Mouse (Mus musculus): ENCODE measurements around the gene Ankrd42. TPM values are rescaled to one million over a fixed set of nuclear protein-coding genes. Genes with fewer than 3 reads are reported as not detected.

Ankrd42 gene
- polyA plus RNA-seq, 1 experiment from 2014 or later: 21.7 TPM

GRCm38 (mm10) chr7:92589986-92590385 lies 47.0 kb downstream of the Ankrd42 start:
- 92% methylated on average over 7 of the region's 7 CpGs for WGBS
- Histone ChIP-seq H3K27ac (ENCODE audit: low read length) (no peak overlapping the region), H3K4me1 (replicated peaks; ENCODE audit: control insufficient read depth, insufficient read depth, low read length) (no peaks in the 10 kb centered on the region), H3K36me3 (ENCODE audit: control insufficient read depth, insufficient read depth) (no peaks in the 10 kb centered on the region), H3K4me3 (replicated peaks; ENCODE audit: low read length) (no peak overlapping the region), H3K9ac (replicated peaks; ENCODE audit: low read depth, low read length) (no peak overlapping the region), H3K4me2 (ENCODE audit: low read length) (no peak overlapping the region), H3K9me3 (ENCODE audit: control insufficient read depth, low read length) (no peaks in the 10 kb centered on the region), H3K27me3 (replicated peaks; ENCODE audit: control insufficient read depth, insufficient read depth, low read length) (no peaks in the 10 kb centered on the region)
- no peak for ATAC-seq

- H3K9me3 ChIP-seq (ENCODE audit: control insufficient read depth, low read length): no peaks in the 10 kb centered on the region
These were observed 53.4 kb downstream of the Ankrd42 start for GRCm38 (mm10) chr7:92583567-92583966.

GRCm38 (mm10) chr7:92580491-92581207 lies 56.3 kb downstream of the Ankrd42 start:
- ATAC-seq: no peak

More at GRCm38 (mm10) chr7:92583567-92583966, 53.4 kb downstream of the Ankrd42 start:
- no peak overlapping the region for H3K27ac ChIP-seq (ENCODE audit: low read length)
- H3K4me1 ChIP-seq (replicated peaks; ENCODE audit: control insufficient read depth, insufficient read depth, low read length): no peaks in the 10 kb centered on the region
- H3K9ac ChIP-seq (replicated peaks; ENCODE audit: low read depth, low read length): no peak overlapping the region
- WGBS: 89% methylated on average over 7 of the region's 7 CpGs
- ATAC-seq: no peak
- no peak overlapping the region for H3K4me2 ChIP-seq (ENCODE audit: low read length)
- no peaks in the 10 kb centered on the region for H3K27me3 ChIP-seq (replicated peaks; ENCODE audit: control insufficient read depth, insufficient read depth, low read length)
- 0 out of 2 replicates have a peak, but pooled peaks cover 2% of the 10 kb centered on the region for H3K36me3 ChIP-seq (ENCODE audit: control insufficient read depth, insufficient read depth)
- H3K4me3 ChIP-seq (replicated peaks; ENCODE audit: low read length): no peak overlapping the region

GRCm38 (mm10) chr7:92566775-92567174 lies 70.2 kb downstream of the Ankrd42 start:
- H3K27ac ChIP-seq (ENCODE audit: low read length): 0 out of 2 replicates have a peak overlapping the region, but pooled peaks have one; percentile 14
- no peak overlapping the region for H3K4me2 ChIP-seq (ENCODE audit: low read length)
- H3K9ac ChIP-seq (replicated peaks; ENCODE audit: low read depth, low read length): no peak overlapping the region
- peaks cover 6% of the 10 kb centered on the region for H3K4me1 ChIP-seq (replicated peaks; ENCODE audit: control insufficient read depth, insufficient read depth, low read length)
- H3K36me3 ChIP-seq (ENCODE audit: control insufficient read depth, insufficient read depth): peaks cover 2% of the 10 kb centered on the region; the same call in 1 of the 2 replicates
- no peaks in the 10 kb centered on the region for H3K27me3 ChIP-seq (replicated peaks; ENCODE audit: control insufficient read depth, insufficient read depth, low read length)
- no peaks in the 10 kb centered on the region for H3K9me3 ChIP-seq (ENCODE audit: control insufficient read depth, low read length)
- 95% methylated on average over 1 of the region's 1 CpGs for WGBS
- ATAC-seq: no peak
- no peak overlapping the region for H3K4me3 ChIP-seq (replicated peaks; ENCODE audit: low read length)

More at GRCm38 (mm10) chr7:92580491-92581207, 56.3 kb downstream of the Ankrd42 start:
- H3K36me3 ChIP-seq (ENCODE audit: control insufficient read depth, insufficient read depth): 0 out of 2 replicates have a peak, but pooled peaks cover 2% of the 10 kb centered on the region
- no peak overlapping the region for H3K4me2 ChIP-seq (ENCODE audit: low read length)
- H3K27me3 ChIP-seq (replicated peaks; ENCODE audit: control insufficient read depth, insufficient read depth, low read length): no peaks in the 10 kb centered on the region
- no peaks in the 10 kb centered on the region for H3K9me3 ChIP-seq (ENCODE audit: control insufficient read depth, low read length)
- H3K4me3 ChIP-seq (replicated peaks; ENCODE audit: low read length): no peak overlapping the region
- no peaks in the 10 kb centered on the region for H3K4me1 ChIP-seq (replicated peaks; ENCODE audit: control insufficient read depth, insufficient read depth, low read length)
- H3K27ac ChIP-seq (ENCODE audit: low read length): no peak overlapping the region
- WGBS: 77% methylated on average over 5 of the region's 5 CpGs
- no peak overlapping the region for H3K9ac ChIP-seq (replicated peaks; ENCODE audit: low read depth, low read length)

GRCm38 (mm10) chr7:92560986-92561876 lies 75.7 kb downstream of the Ankrd42 start, which contains the start of gene Ccdc90b:
TSS of gene Ccdc90b (plus strand) at chr7:92561149.
- WGBS: under 1% methylated on average over 57 of the region's 60 CpGs
- Histone ChIP-seq H3K27me3 (replicated peaks; ENCODE audit: control insufficient read depth, insufficient read depth, low read length) (no peaks in the 10 kb centered on the region), H3K4me2 (ENCODE audit: low read length) (peak within 1 kb of the TSS; percentile 59), H3K4me3 (replicated peaks; ENCODE audit: low read length) (peak within 1 kb of the TSS; percentile 95), H3K4me1 (replicated peaks; ENCODE audit: control insufficient read depth, insufficient read depth, low read length) (peaks cover 6% of the 10 kb centered on the region), H3K9ac (replicated peaks; ENCODE audit: low read depth, low read length) (peak within 1 kb of the TSS; percentile 67), H3K9me3 (ENCODE audit: control insufficient read depth, low read length) (no peaks in the 10 kb centered on the region), H3K36me3 (ENCODE audit: control insufficient read depth, insufficient read depth) (no peaks in the 10 kb centered on the region), H3K27ac (ENCODE audit: low read length) (peak within 1 kb of the TSS; percentile 98)
- ATAC-seq: peak; percentile 97

- H3K4me2 ChIP-seq (ENCODE audit: low read length): no peak overlapping the region
- no peaks in the 10 kb centered on the region for H3K27me3 ChIP-seq (replicated peaks; ENCODE audit: control insufficient read depth, insufficient read depth, low read length)
- no peak for ATAC-seq
- H3K9ac ChIP-seq (replicated peaks; ENCODE audit: low read depth, low read length): no peak overlapping the region
- H3K27ac ChIP-seq (ENCODE audit: low read length): no peak overlapping the region
- H3K4me1 ChIP-seq (replicated peaks; ENCODE audit: control insufficient read depth, insufficient read depth, low read length): peaks cover 6% of the 10 kb centered on the region
- 92% methylated on average over 2 of the region's 2 CpGs for WGBS
- H3K4me3 ChIP-seq (replicated peaks; ENCODE audit: low read length): no peak overlapping the region
- H3K36me3 ChIP-seq (ENCODE audit: control insufficient read depth, insufficient read depth): no peaks in the 10 kb centered on the region
- no peaks in the 10 kb centered on the region for H3K9me3 ChIP-seq (ENCODE audit: control insufficient read depth, low read length)
These were observed 78.2 kb downstream of the Ankrd42 start for GRCm38 (mm10) chr7:92558744-92559143.

- Histone ChIP-seq H3K4me3 (replicated peaks; ENCODE audit: low read length) (no peak overlapping the region), H3K9me3 (ENCODE audit: control insufficient read depth, low read length) (no peaks in the 10 kb centered on the region), H3K36me3 (ENCODE audit: control insufficient read depth, insufficient read depth) (no peaks in the 10 kb centered on the region), H3K4me1 (replicated peaks; ENCODE audit: control insufficient read depth, insufficient read depth, low read length) (no peaks in the 10 kb centered on the region), H3K27me3 (replicated peaks; ENCODE audit: control insufficient read depth, insufficient read depth, low read length) (no peaks in the 10 kb centered on the region), H3K9ac (replicated peaks; ENCODE audit: low read depth, low read length) (no peak overlapping the region), H3K4me2 (ENCODE audit: low read length) (no peak overlapping the region), H3K27ac (ENCODE audit: low read length) (no peak overlapping the region)
- ATAC-seq: peak; percentile 72
- WGBS: 56% methylated on average over 4 of the region's 4 CpGs
These were observed 86.0 kb downstream of the Ankrd42 start for GRCm38 (mm10) chr7:92550990-92551392.

GRCm38 (mm10) chr7:92550248-92550989 lies 86.5 kb downstream of the Ankrd42 start:
- no peaks in the 10 kb centered on the region for H3K36me3 ChIP-seq (ENCODE audit: control insufficient read depth, insufficient read depth)
- 89% methylated on average over 6 of the region's 6 CpGs for WGBS
- peak; percentile 40; the same call in 1 of the 2 replicates for ATAC-seq

More at GRCm38 (mm10) chr7:92550248-92550989, 86.5 kb downstream of the Ankrd42 start:
- Histone ChIP-seq H3K4me1 (replicated peaks; ENCODE audit: control insufficient read depth, insufficient read depth, low read length) (no peaks in the 10 kb centered on the region), H3K4me2 (ENCODE audit: low read length) (no peak overlapping the region), H3K9ac (replicated peaks; ENCODE audit: low read depth, low read length) (no peak overlapping the region), H3K4me3 (replicated peaks; ENCODE audit: low read length) (no peak overlapping the region), H3K27ac (ENCODE audit: low read length) (no peak overlapping the region), H3K9me3 (ENCODE audit: control insufficient read depth, low read length) (no peaks in the 10 kb centered on the region), H3K27me3 (replicated peaks; ENCODE audit: control insufficient read depth, insufficient read depth, low read length) (no peaks in the 10 kb centered on the region)

Measured in forebrain, embryonic 16.5 days (tissue).